Mouse (Mus musculus) 3T3-L1 (cell line): Measurements from ENCODE around the gene Wasl.

Experiments used
- DNase-seq: peaks from one replicate; pipeline ENCODE4 v3.0.0-alpha.2; 2015; ENCODE audit warnings: low read depth, low spot score

Gene Wasl

GRCm38 (mm10) chr6:24645346-24646053 lies 19.3 kb downstream of the Wasl start:
- no peak for DNase-seq

DNA sequence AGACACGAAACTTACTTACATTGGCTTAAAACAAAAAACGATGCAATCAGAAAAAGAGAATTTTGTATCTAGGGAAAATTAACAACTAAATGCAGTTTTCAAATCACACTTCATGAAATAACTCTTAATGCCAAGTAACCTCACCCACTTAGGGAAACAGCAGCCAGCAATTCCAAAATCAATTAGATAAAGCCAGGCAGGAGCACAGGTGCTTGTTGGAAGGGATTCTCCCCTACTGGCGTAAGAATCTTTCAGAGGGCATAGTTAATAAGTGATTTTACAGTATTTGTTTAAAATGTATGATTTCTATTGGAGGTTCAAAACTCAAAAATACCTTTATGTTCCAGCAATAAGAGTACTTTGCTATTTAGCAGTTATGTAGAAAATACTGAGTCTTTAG lies 21.8 kb downstream of the Wasl start:
- DNase-seq: no peak

DNA sequence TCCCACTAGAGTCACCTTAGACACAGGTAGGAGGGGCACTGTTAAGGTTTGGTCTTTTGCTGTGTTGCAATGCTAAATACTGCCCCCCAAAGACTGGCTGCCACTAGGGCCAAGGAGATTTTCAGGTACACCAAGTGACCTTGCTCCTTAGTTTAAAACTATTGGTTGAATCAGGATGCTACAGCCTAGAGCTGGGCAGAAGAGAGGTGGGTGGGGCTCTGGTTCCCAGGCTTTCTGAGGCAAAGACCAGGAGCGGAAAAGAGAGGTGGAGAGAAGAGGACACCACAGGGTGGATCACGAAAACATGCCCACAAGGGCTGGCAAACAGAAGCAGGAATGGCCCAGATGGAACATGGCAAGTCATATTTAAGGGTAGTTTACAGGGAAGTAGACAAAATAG lies 22.6 kb downstream of the Wasl start:
- DNase-seq: no peak

DNA sequence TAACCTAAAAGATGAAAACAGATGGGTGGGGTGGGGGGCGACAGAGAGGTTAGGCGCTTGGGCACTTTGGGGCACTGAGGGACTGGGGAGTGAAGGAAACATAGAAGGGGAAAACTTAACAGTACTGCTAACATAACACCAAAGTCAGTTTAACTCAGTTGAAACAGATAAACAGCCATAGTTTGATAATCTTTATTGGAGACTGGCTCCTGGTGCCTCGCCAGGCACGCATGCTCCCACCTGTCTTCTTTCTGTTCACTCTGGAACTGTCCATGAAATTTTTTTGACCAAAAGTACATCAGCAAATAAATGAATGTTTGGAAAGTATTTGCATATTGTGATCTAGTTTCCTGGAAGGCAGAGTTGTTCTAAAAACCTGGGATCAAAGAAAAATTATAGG lies 23.5 kb downstream of the Wasl start:
- no peak for DNase-seq

DNA sequence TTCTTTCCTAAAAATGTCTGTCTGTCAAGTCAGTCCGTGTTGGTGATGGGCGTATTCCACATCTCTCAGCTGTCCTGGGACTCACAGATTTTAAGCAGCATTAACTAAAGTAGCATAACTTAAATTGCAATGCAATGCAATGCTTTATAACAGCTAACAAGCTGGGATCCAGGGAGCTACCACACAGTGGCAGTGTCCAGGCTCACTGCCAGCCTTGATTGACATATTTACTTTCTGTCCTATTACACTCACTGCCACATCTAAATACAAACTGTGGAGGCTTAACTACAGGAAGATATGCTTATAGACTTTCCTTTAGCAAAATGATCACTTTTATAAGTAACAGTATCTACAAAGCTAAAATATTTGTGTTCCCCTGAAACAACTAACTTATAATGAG lies 29.0 kb downstream of the Wasl start:
- DNase-seq: peak; percentile 73

- no peak for DNase-seq
Observed at GRCm38 (mm10) chr6:24634065-24634464, 30.7 kb downstream of the Wasl start.

GRCm38 (mm10) chr6:24632061-24632460 lies 32.7 kb downstream of the Wasl start:
- peak; percentile 87 for DNase-seq

DNA sequence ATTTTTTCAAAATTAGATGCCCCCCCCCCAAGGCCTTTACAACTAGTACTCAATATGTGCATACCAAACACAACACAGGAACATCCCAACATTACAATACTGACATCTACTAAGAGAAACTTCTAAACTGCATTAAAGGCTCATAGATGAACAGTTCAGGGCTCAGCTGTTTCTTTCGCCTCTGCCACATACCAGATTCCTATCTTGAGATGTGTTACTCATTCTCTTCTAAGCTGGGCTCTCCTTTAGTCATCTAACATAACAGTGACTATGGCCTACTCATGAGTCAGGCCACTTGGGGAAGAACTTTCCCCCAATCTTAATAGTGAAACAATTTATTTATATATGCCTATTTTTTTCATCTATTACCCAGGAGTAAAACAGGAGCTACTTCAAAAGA lies 36.3 kb downstream of the Wasl start:
- DNase-seq: peak; percentile 84

GRCm38 (mm10) chr6:24627586-24628030 lies 37.2 kb downstream of the Wasl start:
- DNase-seq: peak; percentile 96

- DNase-seq: peak; percentile 40
Observed at GRCm38 (mm10) chr6:24622098-24622497, 42.7 kb downstream of the Wasl start.

- DNase-seq: peak; percentile 49
Observed at GRCm38 (mm10) chr6:24620936-24621335, 43.9 kb downstream of the Wasl start.

GRCm38 (mm10) chr6:24619285-24620045 lies 45.3 kb downstream of the Wasl start:
- DNase-seq: no peak

GRCm38 (mm10) chr6:24616746-24617145 lies 48.1 kb downstream of the Wasl start:
- DNase-seq: no peak

GRCm38 (mm10) chr6:24613918-24614317 lies 50.9 kb downstream of the Wasl start:
- no peak for DNase-seq

DNA sequence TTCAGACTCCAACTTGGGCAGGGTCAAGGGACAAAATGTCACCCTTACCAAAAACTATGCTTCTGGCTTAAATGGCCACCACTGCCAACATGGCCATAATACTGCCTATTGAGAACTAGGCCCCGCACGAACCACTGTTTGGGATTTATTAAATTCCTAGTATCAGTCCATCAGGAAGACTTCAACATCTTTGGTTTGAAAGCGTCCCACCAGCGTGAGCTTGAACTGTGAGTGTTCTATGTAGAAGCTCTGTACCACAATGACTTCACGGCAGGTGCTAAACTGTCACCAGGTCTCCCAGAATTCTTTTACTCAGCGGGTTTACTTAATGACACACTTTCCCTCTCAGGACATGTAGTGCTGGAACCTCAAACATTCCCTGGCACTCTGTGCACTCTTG lies 51.5 kb downstream of the Wasl start:
- no peak for DNase-seq

- peak; percentile 39 for DNase-seq
Observed at GRCm38 (mm10) chr6:24612074-24612755, 52.6 kb downstream of the Wasl start.

DNA sequence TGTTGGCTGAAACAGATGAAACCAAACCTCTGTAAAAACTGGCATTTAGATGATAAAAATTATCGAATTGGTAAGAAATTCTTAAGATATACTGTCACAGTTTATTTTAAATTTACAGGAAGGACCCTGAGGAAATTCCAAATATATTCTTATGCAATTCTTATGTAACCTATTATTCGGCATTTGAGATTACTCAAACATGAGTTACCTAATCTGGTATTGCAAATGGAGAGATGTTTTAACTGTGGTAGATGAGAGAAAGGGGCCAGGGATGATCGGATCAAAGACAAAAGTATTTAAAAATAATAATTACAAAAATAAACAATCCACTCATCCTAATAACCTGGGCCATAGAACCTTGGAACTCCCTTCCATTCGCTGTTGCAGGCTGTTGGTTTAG lies 54.5 kb downstream of the Wasl start:
- no peak for DNase-seq

DNA sequence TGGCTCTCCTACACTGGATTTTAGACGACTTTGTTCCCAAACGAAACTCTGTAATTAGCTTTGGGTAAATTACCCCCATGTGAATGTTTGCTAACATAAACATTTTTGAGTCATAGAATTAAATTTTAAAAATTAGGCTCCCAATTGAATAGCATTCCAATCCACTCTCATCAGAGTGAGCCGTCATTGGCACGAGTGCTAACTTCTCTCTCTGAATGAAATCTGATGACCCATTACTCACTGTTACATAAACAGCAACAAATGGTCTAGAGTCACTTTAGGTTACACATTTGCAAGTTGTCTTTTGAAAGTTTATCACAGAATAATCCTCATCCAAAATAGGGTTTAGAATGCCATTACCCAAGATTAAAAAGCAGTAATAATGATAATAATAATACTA lies 55.3 kb downstream of the Wasl start:
- DNase-seq: peak; percentile 67

GRCm38 (mm10) chr6:24608682-24609081 lies 56.1 kb downstream of the Wasl start:
- DNase-seq: no peak

GRCm38 (mm10) chr6:24608129-24608528 lies 56.7 kb downstream of the Wasl start:
- DNase-seq: no peak

DNA sequence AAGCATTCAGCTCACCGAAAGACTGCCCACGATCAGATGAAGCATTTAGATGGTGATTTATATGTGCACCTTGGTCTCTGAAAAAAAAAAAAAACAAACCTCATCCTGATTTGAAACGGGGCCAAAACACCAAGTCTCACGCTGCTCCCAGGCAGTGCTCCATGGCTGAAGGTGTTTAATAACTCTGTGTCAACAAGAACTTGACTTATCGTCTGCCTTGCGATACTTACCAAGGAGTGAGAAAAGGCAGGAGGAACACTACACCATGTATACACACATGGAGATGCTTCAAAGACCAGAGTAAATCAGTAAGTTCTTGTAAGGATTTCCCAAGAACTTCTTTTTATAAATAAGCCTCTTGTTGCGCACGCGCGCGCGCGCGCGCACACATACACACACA lies 57.3 kb downstream of the Wasl start:
- DNase-seq: no peak

GRCm38 (mm10) chr6:24606512-24606911 lies 58.3 kb downstream of the Wasl start:
- DNase-seq: no peak

DNA sequence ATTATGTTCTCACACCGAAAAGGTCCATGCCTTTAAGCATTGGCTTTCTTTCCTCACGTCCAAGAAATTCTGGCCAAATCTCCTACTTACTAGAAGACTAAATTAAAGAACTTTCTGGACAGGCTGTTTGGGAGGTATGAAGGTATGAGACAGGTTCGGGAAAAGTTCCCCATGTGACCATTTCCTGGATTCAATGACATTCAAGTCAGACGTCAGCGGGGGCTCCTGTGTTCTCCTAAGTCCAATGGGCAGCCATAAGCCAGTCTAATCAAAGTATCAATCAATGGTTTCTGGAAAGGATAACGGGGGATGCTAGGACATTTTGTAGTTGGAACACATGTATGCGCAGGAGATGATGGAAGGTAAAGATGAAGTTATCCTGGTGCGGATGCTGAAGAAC lies 59.2 kb downstream of the Wasl start:
- DNase-seq: no peak
